Mouse (Mus musculus): ENCODE results near the gene Csrnp2. TPM values are rescaled to one million over a fixed set of nuclear protein-coding genes. Genes with fewer than 3 reads are reported as not detected.

The Csrnp2 gene
- total RNA-seq, 1 experiment from 2014 or later = 4.0 TPM

- ATAC-seq (replicated peaks; ENCODE audit: low read depth, poor library complexity, severe bottlenecking) = peak; percentile 99
These were observed 52.0 kb downstream of the Csrnp2 start for GRCm38 (mm10) chr15:100443126-100443922.

GRCm38 (mm10) chr15:100436518-100436917 is 58.8 kb downstream of the Csrnp2 start:
- no peak for ATAC-seq (replicated peaks; ENCODE audit: low read depth, poor library complexity, severe bottlenecking)

GRCm38 (mm10) chr15:100436112-100436511 is 59.2 kb downstream of the Csrnp2 start:
- ATAC-seq (replicated peaks; ENCODE audit: low read depth, poor library complexity, severe bottlenecking) = no peak

DNA sequence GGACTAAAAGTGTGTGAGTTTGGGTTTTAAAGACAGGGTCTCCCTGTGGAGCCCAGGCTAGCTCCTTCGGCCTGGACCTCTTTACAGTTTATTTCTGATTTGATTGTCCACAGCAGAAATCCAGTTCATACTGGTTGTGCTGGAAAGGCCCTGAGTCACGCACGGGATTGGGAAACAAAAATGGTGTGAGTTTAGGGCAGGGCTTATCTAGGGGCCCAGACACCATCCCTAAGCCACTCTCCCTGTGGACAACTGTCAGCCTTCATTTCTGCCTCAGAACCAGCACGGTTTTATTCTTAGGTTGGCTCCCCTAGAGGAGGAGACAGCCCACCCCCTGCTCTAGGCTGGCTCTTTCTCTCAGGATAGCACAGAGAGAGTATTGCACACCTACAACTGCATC is 62.1 kb downstream of the Csrnp2 start:
- ATAC-seq (replicated peaks; ENCODE audit: low read depth, poor library complexity, severe bottlenecking) = no peak

GRCm38 (mm10) chr15:100429959-100430565 is 65.2 kb downstream of the Csrnp2 start:
- ATAC-seq (replicated peaks; ENCODE audit: low read depth, poor library complexity, severe bottlenecking) = no peak

Other genes starting within 250 kb of the Csrnp2 start
- gene Tmprss12, start 214.7 kb downstream of the Csrnp2 start, total RNA-seq (2017) = not detected in 2 replicates
- 68.5 and 80.8 TPM in 2 replicates for gene Mettl7a1, start 191.3 kb downstream of the Csrnp2 start, total RNA-seq (2017)
- not detected in 2 replicates for gene Mettl7a3, start 160.6 kb downstream of the Csrnp2 start, total RNA-seq (2017)
- gene Methig1, start 142.3 kb downstream of the Csrnp2 start, total RNA-seq (2017) = not detected in 2 replicates
- not detected in 2 replicates for gene Mettl7a2, start 142.3 kb downstream of the Csrnp2 start, total RNA-seq (2017)
- gene Higd1c, start 130.9 kb downstream of the Csrnp2 start, total RNA-seq (2017) = not detected in 2 replicates
- not detected in 2 replicates for gene Gm5475, start 73.3 kb downstream of the Csrnp2 start, total RNA-seq (2017)
- gene Slc11a2, start 70.4 kb downstream of the Csrnp2 start, total RNA-seq (2017) = 19.7 and 30.4 TPM in 2 replicates
- 20.1 and 30.2 TPM in 2 replicates for gene Letmd1, start 26.5 kb downstream of the Csrnp2 start, total RNA-seq (2017)
- gene Tfcp2, start 56.5 kb upstream of the Csrnp2 start, total RNA-seq (2017) = 10.1 and 16.9 TPM in 2 replicates
- gene Pou6f1, start 104.5 kb upstream of the Csrnp2 start, total RNA-seq (2017) = 0.19 and 1.4 TPM in 2 replicates
- 155 and 179 TPM in 2 replicates for gene Dazap2, start 119.9 kb upstream of the Csrnp2 start, total RNA-seq (2017)
- gene Smagp, start 141.5 kb upstream of the Csrnp2 start, total RNA-seq (2017) = 5.1 TPM in 1 of 2 replicates, not detected in the other
- gene Bin2, start 174.1 kb upstream of the Csrnp2 start, total RNA-seq (2017) = 134 and 142 TPM in 2 replicates
- gene Cela1, start 192.4 kb upstream of the Csrnp2 start, total RNA-seq (2017) = 21.1 and 29.0 TPM in 2 replicates
- gene Galnt6, start 233.9 kb upstream of the Csrnp2 start, total RNA-seq (2017) = 42.7 and 49.2 TPM in 2 replicates